Mouse (Mus musculus): Measurements from ENCODE around the gene Gm30083. TPM values are rescaled to one million over a fixed set of nuclear protein-coding genes. Genes with fewer than 3 reads are reported as not detected.

The Gm30083 gene
- total RNA-seq, 2 experiments from 2014 or later = not detected

DNA sequence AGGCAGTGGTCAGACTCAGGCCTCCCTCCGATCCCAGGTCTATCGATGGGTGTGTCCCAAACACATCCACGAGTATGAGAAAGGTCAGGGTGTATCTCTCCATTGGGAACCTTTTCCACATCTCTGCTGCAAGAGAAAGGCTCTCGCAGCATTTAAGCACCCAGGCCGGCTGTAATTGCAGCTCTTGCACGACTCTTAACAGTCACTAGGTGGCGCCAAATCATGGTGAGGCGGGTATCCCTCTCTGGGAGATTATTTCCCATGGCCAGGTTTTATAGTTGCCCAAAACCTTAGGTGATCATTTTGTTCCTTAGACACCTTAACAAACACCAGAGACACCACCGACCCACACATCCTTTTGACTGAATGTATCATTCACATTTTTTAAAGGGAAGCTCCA is 55.6 kb downstream of the Gm30083 start:
- peak; percentile 29 for DNase-seq (ENCODE audit: low spot score)

DNA sequence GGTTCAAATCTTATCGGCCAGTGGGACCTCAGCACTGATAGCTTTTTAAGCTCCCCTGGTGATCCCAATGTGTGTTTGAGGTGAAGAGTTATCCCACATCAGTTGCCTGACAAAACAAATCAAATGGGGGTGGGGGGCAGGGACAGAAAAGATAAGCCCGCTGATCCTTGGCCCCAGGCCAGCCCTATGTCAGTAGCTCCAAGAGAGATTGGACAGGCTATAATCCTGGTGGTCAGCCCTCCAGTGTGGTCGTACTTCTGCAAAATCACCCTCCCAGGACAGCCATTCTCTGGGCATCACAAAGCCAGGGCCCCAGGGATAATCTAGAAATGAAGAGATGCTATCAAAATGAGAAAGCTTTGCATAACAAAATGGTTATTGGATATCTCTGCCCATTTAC is 56.1 kb downstream of the Gm30083 start:
- no peak for DNase-seq (ENCODE audit: low spot score)

DNA sequence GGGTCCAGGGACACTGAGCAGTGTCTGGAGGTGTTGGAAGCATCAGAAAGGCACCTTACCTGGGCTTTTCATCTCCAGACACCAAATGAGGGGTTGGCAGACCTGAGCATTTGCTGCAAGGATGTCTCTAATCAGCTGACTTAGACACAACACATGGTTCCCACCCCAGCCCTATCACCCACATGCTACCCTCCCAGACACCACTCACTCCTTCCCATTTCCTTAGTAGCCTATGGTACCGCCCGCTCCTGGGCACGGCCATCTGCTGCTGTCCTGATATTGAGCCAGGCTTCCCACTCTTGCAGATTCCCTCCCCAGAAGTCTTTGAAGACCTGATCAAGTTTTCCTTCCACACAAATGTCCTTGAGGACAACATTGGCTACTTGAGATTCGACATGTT is 56.8 kb downstream of the Gm30083 start:
- no peak for DNase-seq (ENCODE audit: low spot score)

DNA sequence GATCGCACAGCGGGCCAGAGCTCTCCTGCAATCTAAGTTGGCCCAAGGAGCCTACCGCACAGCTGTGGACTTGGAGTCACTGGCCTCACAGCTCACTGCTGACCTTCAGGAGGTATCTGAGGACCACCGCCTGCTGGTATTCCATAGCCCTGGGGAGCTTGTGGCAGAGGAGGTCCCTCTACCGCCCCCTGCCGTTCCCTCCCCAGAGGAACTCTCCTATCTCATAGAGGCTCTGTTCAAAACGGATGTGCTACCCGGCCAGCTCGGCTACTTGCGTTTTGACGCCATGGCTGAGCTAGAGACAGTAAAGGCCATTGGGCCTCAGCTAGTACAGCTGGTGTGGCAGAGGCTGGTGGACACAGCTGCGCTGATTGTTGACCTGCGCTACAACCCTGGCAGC is 58.9 kb downstream of the Gm30083 start:
- no peak for DNase-seq (ENCODE audit: low spot score)

DNA sequence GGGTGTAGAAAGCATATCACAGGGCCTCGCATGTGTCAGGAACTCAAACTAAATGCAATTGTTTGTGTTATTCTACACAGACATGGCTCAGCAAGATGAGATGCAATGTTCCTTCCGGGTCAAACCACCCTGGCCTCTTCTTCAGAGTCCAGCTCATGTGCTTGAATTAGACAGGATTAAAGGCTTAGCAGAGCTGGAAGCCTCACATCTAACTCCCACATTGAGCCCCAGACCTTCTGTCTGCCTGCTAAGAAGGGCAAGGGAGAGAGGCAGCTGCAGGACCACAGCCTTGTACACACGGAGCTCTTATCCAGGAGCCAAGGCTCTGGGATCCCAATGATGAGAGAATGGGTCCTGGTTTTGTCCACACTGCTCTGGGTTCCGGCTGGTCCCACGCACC is 61.2 kb downstream of the Gm30083 start, which contains the start of gene Rbp3:
Gene Rbp3, plus strand, starts transcription at position 243 of the 400 bp plus-strand sequence.
- no peak for DNase-seq (ENCODE audit: low spot score)

DNA sequence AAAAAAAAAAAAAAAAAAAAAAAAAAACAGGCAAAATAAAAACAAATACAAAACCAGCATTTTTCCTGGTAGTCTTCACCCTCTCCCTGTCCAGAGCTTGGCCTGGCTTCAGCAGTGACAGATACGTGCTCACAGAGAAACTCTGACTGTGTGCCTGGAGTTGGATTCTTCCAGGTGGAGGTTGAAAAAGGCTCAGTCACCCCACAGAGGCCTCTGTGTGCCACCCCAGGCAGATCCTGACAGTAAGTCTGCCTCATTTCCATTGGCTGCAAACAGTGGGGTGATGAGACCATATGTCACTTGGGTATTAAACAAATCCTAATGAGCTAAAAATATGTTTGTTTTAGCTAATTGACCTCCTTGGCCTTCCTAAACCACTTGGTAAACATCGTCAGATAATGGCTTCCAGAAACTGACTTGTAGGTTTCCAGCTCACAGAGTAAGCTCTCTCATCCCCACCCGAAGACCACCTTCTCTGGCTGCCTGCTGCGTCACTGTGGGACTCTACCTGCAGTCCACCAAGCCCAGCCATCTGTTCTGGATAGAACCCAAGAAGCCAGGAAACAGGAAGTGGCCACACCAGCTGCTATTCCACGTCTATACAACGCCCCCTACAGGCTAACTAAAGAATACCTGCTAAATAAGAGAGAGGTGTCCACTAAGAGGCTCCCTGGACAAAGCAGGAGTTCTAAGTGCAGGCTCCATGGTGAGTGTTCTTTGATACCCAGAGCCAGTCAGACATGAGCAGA is 62.6 kb downstream of the Gm30083 start:
- no peak for DNase-seq (ENCODE audit: low spot score)

DNA sequence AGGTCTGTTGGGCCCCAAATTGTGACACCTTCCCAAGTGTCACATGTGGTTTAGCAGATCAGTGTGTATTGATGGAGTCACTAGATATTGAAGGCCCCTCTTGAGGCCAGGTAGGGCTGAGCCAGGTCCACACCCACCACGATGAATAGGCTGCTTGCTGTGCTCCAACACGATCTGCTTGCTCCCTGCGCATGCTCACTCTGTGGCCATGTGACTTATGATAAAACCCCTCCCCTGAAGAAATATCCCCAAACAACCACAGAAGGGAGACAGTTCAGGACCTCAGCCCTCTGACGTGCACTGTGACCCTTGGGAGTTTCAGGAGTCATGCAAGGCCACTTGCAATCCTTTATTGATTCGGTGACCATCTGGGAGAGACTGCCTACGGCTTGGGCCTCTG is 68.9 kb downstream of the Gm30083 start:
- DNase-seq (ENCODE audit: low spot score) = no peak

DNA sequence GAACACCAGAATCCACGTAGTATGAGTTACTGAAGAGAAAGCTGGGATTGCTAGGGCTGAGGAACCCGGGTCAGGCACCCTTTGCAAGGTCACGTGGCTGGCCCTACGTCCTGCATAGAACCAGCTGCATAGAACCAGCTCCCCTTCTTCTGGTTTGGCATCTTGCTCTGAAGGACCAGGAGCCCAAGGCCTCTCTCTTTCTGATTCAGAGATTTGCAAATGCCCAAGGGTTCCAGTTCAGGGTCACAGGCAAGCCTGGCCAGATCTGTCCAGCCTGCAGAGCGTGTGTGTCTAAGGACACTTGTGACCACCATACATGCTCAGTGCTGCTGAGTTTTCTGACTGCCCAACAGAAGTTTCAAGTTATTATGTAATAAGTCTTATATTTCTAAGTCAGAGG is 72.8 kb downstream of the Gm30083 start:
- DNase-seq (ENCODE audit: low spot score) = no peak

DNA sequence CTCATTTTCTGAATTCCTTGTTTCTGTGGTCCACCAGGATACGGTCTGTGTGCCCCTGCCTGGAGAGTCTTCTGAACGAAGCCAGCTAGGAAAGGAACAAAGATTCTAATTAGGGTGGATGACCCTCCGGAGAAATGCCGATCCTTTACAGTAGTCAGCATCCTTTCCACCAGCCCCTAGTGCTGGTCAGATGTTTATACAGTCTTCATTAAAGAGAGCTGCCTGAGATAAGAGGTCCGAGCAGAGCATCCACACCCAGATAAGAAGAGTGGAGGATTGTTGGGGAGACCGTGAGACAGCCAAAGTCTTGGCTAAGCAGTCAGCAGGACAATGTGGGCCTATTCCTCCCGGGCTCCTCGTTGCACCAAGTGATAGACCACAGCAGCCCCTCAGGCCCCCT is 74.2 kb downstream of the Gm30083 start, which contains the start of gene Gdf2:
Gene Gdf2, plus strand, starts transcription at position 301 of the 400 bp plus-strand sequence.
- no peak for DNase-seq (ENCODE audit: low spot score)

DNA sequence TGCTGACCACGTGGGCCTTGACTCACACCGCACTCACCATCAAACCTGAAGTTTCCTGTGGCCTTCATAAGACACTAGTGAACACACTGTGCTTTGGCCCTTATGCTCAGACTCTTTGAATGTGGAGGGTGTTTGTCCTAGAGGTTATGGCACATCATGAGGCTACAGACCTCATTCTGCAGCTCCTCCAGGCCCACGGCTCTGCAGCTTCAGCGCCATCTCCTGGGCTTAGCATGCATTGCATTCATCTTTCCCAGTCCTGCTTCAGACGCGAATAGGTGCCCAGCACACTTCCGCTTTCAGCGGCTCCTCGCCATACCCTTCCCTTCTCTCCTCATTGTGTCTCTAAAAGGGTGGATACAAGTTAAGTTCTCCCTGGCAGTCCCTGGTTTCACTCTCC is 75.9 kb downstream of the Gm30083 start:
- peak; percentile 70 for DNase-seq (ENCODE audit: low spot score)

Other genes starting within 250 kb of the Gm30083 start
- 1 to 10 TPM; 1.2 TPM for gene Gdf10, start 91.6 kb downstream of the Gm30083 start, total RNA-seq (2021)
- gene Gdf2, start 74.1 kb downstream of the Gm30083 start, total RNA-seq (2021) = not detected
- gene Rbp3, start 61.2 kb downstream of the Gm30083 start, total RNA-seq (2021) = not detected
- gene Zfp488, start 36.4 kb downstream of the Gm30083 start, total RNA-seq (2021) = not detected
- not detected for gene Gm5460, start 1.6 kb upstream of the Gm30083 start, total RNA-seq (2021)
- not detected for gene Antxrl, start 37.5 kb upstream of the Gm30083 start, total RNA-seq (2021)
- gene Anxa8, start 70.8 kb upstream of the Gm30083 start, total RNA-seq (2021) = 1 to 10 TPM in 1 of 2 experiments, under 1 TPM in 1; 0.88 to 1.0 TPM
- gene A630023A22Rik, start 87.6 kb upstream of the Gm30083 start, total RNA-seq (2021) = not detected
- gene Npy4r, start 137.3 kb upstream of the Gm30083 start, total RNA-seq (2021) = under 1 TPM in 1 of 2 experiments, not detected in 1; 0.07 TPM
- gene Gprin2, start 186.5 kb upstream of the Gm30083 start, total RNA-seq (2021) = under 1 TPM; 0.02 TPM
- gene Syt15, start 204.4 kb upstream of the Gm30083 start, total RNA-seq (2021) = under 1 TPM; 0.24 to 0.30 TPM